Mouse (Mus musculus): ENCODE measurements around the gene Myo16. TPM values are rescaled to one million over a fixed set of nuclear protein-coding genes. Genes with fewer than 3 reads are reported as not detected.

The Myo16 gene
- polyA plus RNA-seq, 2 experiments = 0.55 to 0.98 TPM

DNA sequence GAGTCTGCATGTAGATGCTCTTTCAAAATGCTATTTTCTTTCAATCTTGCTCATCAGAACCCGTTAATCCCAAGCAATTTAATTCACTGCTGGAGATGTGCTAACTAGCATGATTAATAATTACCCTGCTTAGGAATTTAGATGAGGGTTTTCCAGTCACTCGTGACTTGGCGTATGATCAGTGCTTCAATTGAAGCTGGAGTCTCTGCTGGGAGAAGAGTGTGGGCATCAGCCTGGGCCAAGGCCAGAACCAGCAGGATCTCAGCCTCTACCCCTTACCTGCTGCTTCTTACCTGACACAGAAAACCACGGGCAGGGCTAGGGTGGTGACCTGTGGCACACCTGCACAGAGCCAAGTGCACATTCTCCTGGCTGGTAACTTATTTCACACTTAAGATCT, 257.8 kb downstream of the Myo16 start:
- H3K36me3 ChIP-seq (ENCODE audit: control insufficient read depth, insufficient read depth, low read length) = no peaks in the 10 kb centered on the region
- H3K4me2 ChIP-seq (replicated peaks; ENCODE audit: low read depth, low read length, severe bottlenecking) = no peak overlapping the region
- no peak overlapping the region for H3K9ac ChIP-seq (ENCODE audit: low read depth, low read length, severe bottlenecking)
- H3K27me3 ChIP-seq (ENCODE audit: control insufficient read depth, insufficient read depth, low read length) = no peaks in the 10 kb centered on the region
- DNase-seq (ENCODE audit: low spot score) = no peak
- WGBS = 76% methylated on average over 4 of the region's 4 CpGs
- TF ChIP-seq POLR2A (IDR thresholded peaks at IDR 0.05; ENCODE audit: borderline replicate concordance, extremely low read depth, insufficient read depth, insufficient read length) = no peak
- H3K27ac ChIP-seq (replicated peaks; ENCODE audit: low read depth, low read length) = no peak overlapping the region
- H3K4me1 ChIP-seq (ENCODE audit: control insufficient read depth, insufficient read depth, low read length) = 0 out of 2 replicates have a peak, but pooled peaks cover 3% of the 10 kb centered on the region
- no peak for ATAC-seq (ENCODE audit: low FRiP score, low read depth)
- no peaks in the 10 kb centered on the region for H3K9me3 ChIP-seq (ENCODE audit: control insufficient read depth, low read length)
- H3K4me3 ChIP-seq (replicated peaks; ENCODE audit: low read length) = no peak overlapping the region

GRCm38 (mm10) chr8:10413881-10414280, 260.2 kb downstream of the Myo16 start:
- Histone ChIP-seq H3K36me3 (ENCODE audit: control insufficient read depth, insufficient read depth, low read length) (no peaks in the 10 kb centered on the region), H3K4me2 (replicated peaks; ENCODE audit: low read depth, low read length, severe bottlenecking) (no peak overlapping the region), H3K4me1 (ENCODE audit: control insufficient read depth, insufficient read depth, low read length) (0 out of 2 replicates have a peak, but pooled peaks cover 3% of the 10 kb centered on the region), H3K27me3 (ENCODE audit: control insufficient read depth, insufficient read depth, low read length) (no peaks in the 10 kb centered on the region), H3K27ac (replicated peaks; ENCODE audit: low read depth, low read length) (no peak overlapping the region), H3K4me3 (replicated peaks; ENCODE audit: low read length) (no peak overlapping the region), H3K9ac (ENCODE audit: low read depth, low read length, severe bottlenecking) (no peak overlapping the region), H3K9me3 (ENCODE audit: control insufficient read depth, low read length) (no peaks in the 10 kb centered on the region)
- 89% methylated on average over 8 of the region's 8 CpGs for WGBS
- TF ChIP-seq POLR2A (IDR thresholded peaks at IDR 0.05; ENCODE audit: borderline replicate concordance, extremely low read depth, insufficient read depth, insufficient read length) = no peak
- DNase-seq (ENCODE audit: low spot score) (no peak), ATAC-seq (ENCODE audit: low FRiP score, low read depth) (no peak)

GRCm38 (mm10) chr8:10414684-10415212, 261.0 kb downstream of the Myo16 start:
- Histone ChIP-seq H3K4me3 (replicated peaks; ENCODE audit: low read length) (no peak overlapping the region), H3K27me3 (ENCODE audit: control insufficient read depth, insufficient read depth, low read length) (no peaks in the 10 kb centered on the region), H3K9me3 (ENCODE audit: control insufficient read depth, low read length) (no peaks in the 10 kb centered on the region), H3K4me2 (replicated peaks; ENCODE audit: low read depth, low read length, severe bottlenecking) (no peak overlapping the region), H3K36me3 (ENCODE audit: control insufficient read depth, insufficient read depth, low read length) (no peaks in the 10 kb centered on the region), H3K27ac (replicated peaks; ENCODE audit: low read depth, low read length) (no peak overlapping the region), H3K9ac (ENCODE audit: low read depth, low read length, severe bottlenecking) (no peak overlapping the region), H3K4me1 (ENCODE audit: control insufficient read depth, insufficient read depth, low read length) (0 out of 2 replicates have a peak, but pooled peaks cover 3% of the 10 kb centered on the region)
- no peak for TF ChIP-seq POLR2A (IDR thresholded peaks at IDR 0.05; ENCODE audit: borderline replicate concordance, extremely low read depth, insufficient read depth, insufficient read length)
- DNase-seq (ENCODE audit: low spot score) = peak; percentile 83
- ATAC-seq (ENCODE audit: low FRiP score, low read depth) = peak; percentile 72; the same call in 1 of the 2 replicates
- 23% methylated on average over 6 of the region's 6 CpGs for WGBS

DNA sequence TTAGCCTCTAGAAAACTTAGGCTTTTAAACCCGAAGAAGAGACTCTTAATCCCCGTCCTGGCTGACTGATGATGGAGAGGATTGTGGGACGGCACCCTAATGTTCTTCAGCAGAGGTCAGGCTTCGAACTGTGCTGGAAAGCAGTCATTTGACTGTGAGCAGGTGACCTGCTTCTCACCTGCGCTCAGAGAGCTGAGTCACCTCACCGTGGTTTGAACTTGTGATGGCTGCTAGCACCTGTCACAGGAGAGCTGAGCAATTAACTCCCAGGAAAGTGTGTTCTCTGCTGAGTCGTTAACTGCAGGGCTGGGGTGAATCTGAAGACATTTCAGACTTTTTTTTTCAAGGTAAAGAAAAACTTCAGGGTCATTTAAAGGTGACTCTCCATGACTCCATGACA, 261.6 kb downstream of the Myo16 start:
- no peak for TF ChIP-seq POLR2A (IDR thresholded peaks at IDR 0.05; ENCODE audit: borderline replicate concordance, extremely low read depth, insufficient read depth, insufficient read length)
- no peak for ATAC-seq (ENCODE audit: low FRiP score, low read depth)
- Histone ChIP-seq H3K4me1 (ENCODE audit: control insufficient read depth, insufficient read depth, low read length) (0 out of 2 replicates have a peak, but pooled peaks cover 3% of the 10 kb centered on the region), H3K4me2 (replicated peaks; ENCODE audit: low read depth, low read length, severe bottlenecking) (no peak overlapping the region), H3K27ac (replicated peaks; ENCODE audit: low read depth, low read length) (no peak overlapping the region), H3K36me3 (ENCODE audit: control insufficient read depth, insufficient read depth, low read length) (no peaks in the 10 kb centered on the region), H3K9me3 (ENCODE audit: control insufficient read depth, low read length) (no peaks in the 10 kb centered on the region), H3K4me3 (replicated peaks; ENCODE audit: low read length) (no peak overlapping the region), H3K27me3 (ENCODE audit: control insufficient read depth, insufficient read depth, low read length) (no peaks in the 10 kb centered on the region), H3K9ac (ENCODE audit: low read depth, low read length, severe bottlenecking) (no peak overlapping the region)
- WGBS = 30% methylated on average over 7 of the region's 7 CpGs
- no peak for DNase-seq (ENCODE audit: low spot score)

DNA sequence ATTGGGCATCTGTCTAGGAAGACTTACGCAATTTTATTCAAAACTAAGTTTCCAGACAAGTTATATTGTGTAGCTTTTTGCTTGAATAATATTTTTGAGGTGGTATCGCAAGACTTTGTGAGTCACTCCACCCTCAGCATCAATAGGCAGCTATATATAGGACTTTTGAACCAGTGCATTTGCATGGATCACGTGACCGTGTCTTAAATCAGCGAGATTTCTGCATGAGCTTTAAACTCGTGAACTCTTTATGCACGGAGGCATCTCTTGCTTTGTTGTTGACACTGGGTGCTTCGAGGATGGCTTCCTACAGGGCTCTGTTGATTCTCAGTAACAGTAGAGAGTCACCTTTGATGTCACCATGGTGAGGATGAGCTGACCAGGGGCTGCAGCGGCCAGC, 262.2 kb downstream of the Myo16 start:
- Histone ChIP-seq H3K4me1 (ENCODE audit: control insufficient read depth, insufficient read depth, low read length) (0 out of 2 replicates have a peak, but pooled peaks cover 3% of the 10 kb centered on the region), H3K4me2 (replicated peaks; ENCODE audit: low read depth, low read length, severe bottlenecking) (no peak overlapping the region), H3K27ac (replicated peaks; ENCODE audit: low read depth, low read length) (no peak overlapping the region), H3K36me3 (ENCODE audit: control insufficient read depth, insufficient read depth, low read length) (no peaks in the 10 kb centered on the region), H3K4me3 (replicated peaks; ENCODE audit: low read length) (no peak overlapping the region), H3K27me3 (ENCODE audit: control insufficient read depth, insufficient read depth, low read length) (no peaks in the 10 kb centered on the region), H3K9me3 (ENCODE audit: control insufficient read depth, low read length) (no peaks in the 10 kb centered on the region), H3K9ac (ENCODE audit: low read depth, low read length, severe bottlenecking) (no peak overlapping the region)
- 75% methylated on average over 9 of the region's 9 CpGs for WGBS
- no peak for TF ChIP-seq POLR2A (IDR thresholded peaks at IDR 0.05; ENCODE audit: borderline replicate concordance, extremely low read depth, insufficient read depth, insufficient read length)
- DNase-seq (ENCODE audit: low spot score) (no peak), ATAC-seq (ENCODE audit: low FRiP score, low read depth) (no peak)
